Mouse (Mus musculus) lung, adult 2 months (tissue): ENCODE data around the gene Gpx2. TPM values are rescaled to one million over a fixed set of nuclear protein-coding genes. Genes with fewer than 3 reads are reported as not detected.

Experiments
- DNase-seq: peaks from one replicate; pipeline ENCODE4 v3.0.0; 2022
- H3K4me1 ChIP-seq: fragments of 200-500 bp; 2 replicates; pipeline ENCODE4 v1.6.1; 2011; ENCODE audit warnings: low read length; ENCODE audit not compliant: control insufficient read depth, insufficient read depth
- H3K4me3 ChIP-seq: fragments of 200-500 bp; replicated peaks from 2 replicates; pipeline ENCODE3; 2011; ENCODE audit warnings: low read depth, mild to moderate bottlenecking, control low read depth, low read length; ENCODE audit errors: extremely low read depth
- CTCF ChIP-seq: fragments of 200-500 bp; IDR thresholded peaks from 2 replicates; pipeline ENCODE4 v1.5.1; 2011; ENCODE audit warnings: mild to moderate bottlenecking, low read length, control low read depth; ENCODE audit not compliant: insufficient read depth
- POLR2A ChIP-seq: fragments of 200-500 bp; IDR thresholded peaks from 2 replicates; pipeline ENCODE4 v1.6.1; 2011; ENCODE audit warnings: low read depth, mild to moderate bottlenecking, control low read depth, low read length, borderline replicate concordance; ENCODE audit errors: extremely low read depth
- WGBS: fragments of 180-500 bp; shearing (Covaris S2); methylation state at CpG from one replicate; pipeline ENCODE4 v1.1.7; 2018; 5-methylcytosine and 5-hydroxymethylcytosine counted together
- polyA plus RNA-seq: library from polyadenylated mRNA; depleted of rRNA; stranded (reverse); fragments of >200 nt; gene quantifications from 2 replicates; pipeline ENCODE4 v1.2.3, GENCODE M21; 2012; rRNA removed

Gpx2 gene
- polyA plus RNA-seq, 1 experiment, result 186 TPM

DNA sequence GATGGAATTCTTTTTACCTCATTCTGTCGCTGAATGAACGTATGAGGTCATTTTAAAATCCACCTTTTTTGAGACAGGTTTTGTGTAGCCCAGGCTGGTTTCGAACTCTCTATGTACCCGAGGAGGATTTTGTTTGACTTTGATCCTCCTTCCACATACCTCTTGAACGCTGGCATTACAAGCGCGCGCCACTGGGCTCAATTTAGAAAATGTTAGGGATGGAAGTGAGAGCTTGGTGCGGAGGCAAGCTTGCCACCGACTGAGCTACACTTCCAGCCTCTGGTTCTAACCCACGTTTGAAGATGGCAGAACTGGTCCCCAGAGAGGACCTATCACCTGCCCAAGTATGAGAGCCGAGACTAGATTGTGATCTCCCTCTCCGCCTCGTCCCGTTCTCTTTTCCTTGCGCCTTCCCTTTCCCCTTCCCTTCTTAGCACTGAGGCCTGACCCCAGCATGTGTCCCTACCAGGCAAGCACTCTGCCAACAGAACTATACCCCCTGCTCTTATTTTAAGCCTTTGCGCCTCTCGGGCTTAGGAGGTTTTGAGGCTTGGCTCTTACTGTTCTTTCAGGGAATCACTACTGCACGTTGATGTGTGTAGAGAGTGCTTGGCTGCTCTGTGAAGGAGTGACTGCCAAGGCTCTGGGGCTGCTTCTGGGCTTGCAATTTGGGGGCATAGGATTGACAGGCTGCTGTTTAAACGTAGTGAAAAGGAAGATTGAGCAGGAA, 29.3 kb downstream of the Gpx2 start:
- TF ChIP-seq CTCF, result no peak
- no peak for TF ChIP-seq POLR2A
- DNase-seq, result no peak
- 28% methylated on average over 20 of the region's 20 CpGs for WGBS

DNA sequence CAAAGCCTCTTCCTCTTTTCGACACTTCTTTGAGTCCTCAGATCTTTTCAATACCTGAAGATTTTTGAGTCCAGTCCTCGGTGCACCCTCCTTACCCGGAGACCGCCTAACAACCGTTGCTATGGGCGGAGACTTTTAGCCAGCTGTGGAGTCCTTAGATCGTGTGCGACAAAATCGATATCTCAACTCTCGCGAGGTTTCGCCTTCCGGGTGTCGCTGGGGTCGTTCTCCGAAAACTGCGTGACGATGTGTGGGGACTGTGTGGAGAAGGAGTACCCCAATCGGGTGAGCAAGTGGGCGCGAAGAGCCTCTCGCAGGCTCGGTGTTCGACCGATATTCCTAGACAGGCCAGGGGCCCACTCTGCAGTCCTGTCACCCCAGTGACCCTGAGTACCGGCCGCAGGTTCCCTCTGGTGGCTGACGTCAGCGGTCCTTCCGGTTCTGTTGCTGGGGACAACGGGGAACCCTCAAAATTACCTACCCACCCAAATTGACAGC, 30.0 kb downstream of the Gpx2 start, which contains the start of the genes Churc1 and Fntb:
Churc1 (plus strand) TSS at position 185 of the 498 bp plus-strand sequence.
Fntb (plus strand) TSS at position 236 of the 498 bp plus-strand sequence.
- WGBS, result under 1% methylated on average over 31 of the region's 31 CpGs
- peak; percentile 91; the same call in 1 of the 2 replicates for TF ChIP-seq POLR2A
- TF ChIP-seq CTCF, result no peak

More for the DNA sequence above, 29.3 kb downstream of the Gpx2 start:
- Histone ChIP-seq H3K4me1 (peaks cover 4% of the 10 kb centered on the region), H3K4me3 (peak overlapping the region; percentile 94)

GRCm38 (mm10) chr12:76752652-76753318, 42.6 kb downstream of the Gpx2 start:
- Histone ChIP-seq H3K4me3 (no peak overlapping the region), H3K4me1 (no peaks in the 10 kb centered on the region)
- WGBS, result 31% methylated on average over 14 of the region's 14 CpGs
- DNase-seq, result no peak
- TF ChIP-seq CTCF (no peak), POLR2A (no peak)

More for the DNA sequence above, 30.0 kb downstream of the Gpx2 start, which contains the start of the genes Churc1 and Fntb:
- peak; percentile 85 for DNase-seq
- peak within 1 kb of the TSS; percentile 94 for H3K4me3 ChIP-seq
- H3K4me1 ChIP-seq, result peaks cover 4% of the 10 kb centered on the region

DNA sequence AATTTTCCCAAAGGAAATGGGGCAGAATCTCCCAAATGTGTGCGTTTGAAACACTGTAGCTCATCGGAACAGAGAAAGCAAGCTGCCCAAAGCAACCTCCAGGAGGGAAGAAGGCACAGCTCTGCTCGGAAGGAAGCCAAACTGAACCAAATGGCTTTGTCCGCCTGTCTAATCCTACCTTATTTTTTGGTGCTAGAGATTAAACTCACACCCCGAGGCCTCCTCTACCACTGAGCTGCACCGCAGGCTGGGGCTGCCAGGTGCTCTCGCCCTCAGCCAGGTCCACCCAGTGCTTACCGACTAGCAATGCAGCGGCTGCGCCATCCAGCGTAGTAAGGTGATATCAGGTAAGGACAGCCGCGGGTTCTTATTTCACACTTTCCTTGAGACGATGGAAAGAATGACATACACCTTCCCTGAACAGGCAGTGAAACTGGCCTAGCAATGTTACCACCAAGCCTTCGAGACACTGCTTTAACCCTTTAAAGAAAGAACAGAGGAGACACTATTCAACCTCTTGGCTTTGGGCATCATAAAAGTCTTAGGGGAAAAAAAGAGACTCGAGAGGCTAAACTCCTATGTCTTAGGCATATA, 44.4 kb downstream of the Gpx2 start:
- H3K4me1 ChIP-seq, result no peaks in the 10 kb centered on the region
- WGBS, result 83% methylated on average over 16 of the region's 16 CpGs
- TF ChIP-seq CTCF (no peak), POLR2A (no peak)
- no peak overlapping the region for H3K4me3 ChIP-seq
- DNase-seq, result no peak

Other genes with a start within 250 kb of the Gpx2 start
- gene Sptb, start 85.0 kb downstream of the Gpx2 start, polyA plus RNA-seq, result 1.1 and 3.3 TPM in 2 replicates
- 27.6 and 41.4 TPM in 2 replicates for gene Churc1, start 30.0 kb downstream of the Gpx2 start, polyA plus RNA-seq
- gene Fntb, start 30.0 kb downstream of the Gpx2 start, polyA plus RNA-seq, result 21.0 and 29.0 TPM in 2 replicates
- gene Rab15, start 27.4 kb upstream of the Gpx2 start, polyA plus RNA-seq, result 17.5 and 20.3 TPM in 2 replicates
- 35.1 and 37.7 TPM in 2 replicates for gene Max, start 166.6 kb upstream of the Gpx2 start, polyA plus RNA-seq